Comparison of ENCODE assay signal across 22 mouse cellular contexts in genomic region chr11:55127937-55128336, GRCm38 (mm10). TPM values are rescaled to one million over a fixed set of nuclear protein-coding genes. Genes with fewer than 3 reads are reported as not detected.
DNase-seq lines count a peak whose midpoint lies in the region; ATAC-seq and TF ChIP-seq lines count a peak whose summit lies in the region.
"Had no signal": no experiment of that assay in that cellular context is flagged by ENCODE, and none has a peak within 500 bp of the region (broad histone marks: within the 10 kb centered on the region; RNA-seq: fewer than 3 reads in every experiment).

No protein-coding gene starts in this region.

- H3K79me2 ChIP-seq in myocyte (ENCODE audit: control insufficient read depth, insufficient read depth): no peaks in the 10 kb centered on the region

- no peak overlapping the region for H3K4me3 ChIP-seq in myocyte
- H3K4me3 ChIP-seq: forebrain, embryonic 15.5 days; heart, embryonic 12.5 days; limb, embryonic 15.5 days; midbrain, embryonic 12.5 days had no signal

- H3K36me3 ChIP-seq in myocyte (ENCODE audit: control insufficient read depth, insufficient read depth): no peaks in the 10 kb centered on the region
- H3K36me3 ChIP-seq: forebrain, embryonic 15.5 days; heart, embryonic 12.5 days; limb, embryonic 15.5 days; midbrain, embryonic 12.5 days had no signal

- H3K27me3 ChIP-seq in myocyte (ENCODE audit: control insufficient read depth, insufficient read depth, insufficient read length): no peaks in the 10 kb centered on the region
- H3K27me3 ChIP-seq: forebrain, embryonic 15.5 days; heart, embryonic 12.5 days; limb, embryonic 15.5 days; midbrain, embryonic 12.5 days had no signal

- H3K4me2 ChIP-seq in myocyte (ENCODE audit: low read depth): peak overlapping the region; percentile 16
- H3K4me2 ChIP-seq: forebrain, embryonic 15.5 days; heart, embryonic 12.5 days; limb, embryonic 15.5 days; midbrain, embryonic 12.5 days had no signal

- ATAC-seq in activated CD4-positive, CD25-positive, alpha-beta regulatory T cell, adult 4 months: no peak
- ATAC-seq: forebrain, embryonic 15.5 days; hindbrain, postnatal 0 days; liver, postnatal 0 days had no signal

- no peak overlapping the region for H3ac ChIP-seq in myocyte (ENCODE audit: control insufficient read depth, insufficient read length)

- DNase-seq in adrenal gland, adult (ENCODE audit: inconsistent age in 2 of 2, low spot score in 1 of 2): peak; percentile 68 to 86
- DNase-seq in adrenal gland, postnatal 25 days: no peak
- peak; percentile 6 for DNase-seq in left cerebral cortex, adult 11 months (ENCODE audit: low spot score)
- DNase-seq in left cerebral cortex, postnatal 36 days (ENCODE audit: low spot score in 2 of 2): no peak
- DNase-seq in NIH3T3 (ENCODE audit: low read depth): peak; percentile 6
- no peak for DNase-seq in gastrocnemius, postnatal 4 days (ENCODE audit: low spot score in 2 of 2)
- DNase-seq: cerebellum, adult 2 months; heart, postnatal 36 days; kidney, adult 8-10 months; liver, postnatal 0 days; thymus, adult 2 months had no signal

- intact Hi-C loops in left cerebral cortex, postnatal 36 days (cut with DNase I): no loop called here

- TF ChIP-seq POLR2A in myocyte (IDR thresholded peaks at IDR 0.05; ENCODE audit: insufficient read length, low read depth): no peak

TF ChIP-seq in myocyte, 11 proteins besides CTCF, POLR2A, EP300 and RAD21:
- TF ChIP-seq POLR2AphosphoS2 (IDR thresholded peaks at IDR 0.05; ENCODE audit: insufficient read length, low read depth) (no peak), MYOG (IDR thresholded peaks at IDR 0.05; ENCODE audit: control insufficient read depth in 1 of 3, insufficient read depth in 1 of 3, insufficient read length in 2 of 3, low read depth in 2 of 3) (no peak), REST (IDR thresholded peaks at IDR 0.05; ENCODE audit: insufficient read depth, insufficient read length) (no peak), USF1 (IDR thresholded peaks at IDR 0.05; ENCODE audit: low read depth) (no peak), MAX (IDR thresholded peaks at IDR 0.05; ENCODE audit: low read depth) (no peak), CEBPB (IDR thresholded peaks at IDR 0.05; ENCODE audit: insufficient read depth, poor library complexity, severe bottlenecking) (no peak), TCF12 (IDR thresholded peaks at IDR 0.05; ENCODE audit: insufficient read depth, poor library complexity, severe bottlenecking) (no peak), E2F4 (IDR thresholded peaks at IDR 0.05; ENCODE audit: insufficient read depth) (no peak), MYOD1 (IDR thresholded peaks at IDR 0.05; ENCODE audit: control insufficient read depth in 1 of 3, insufficient read length in 2 of 3, low read depth in 2 of 3) (no peak), SRF (IDR thresholded peaks at IDR 0.05; ENCODE audit: control insufficient read depth, insufficient read length, low read depth) (no peak), TCF3 (IDR thresholded peaks at IDR 0.05; ENCODE audit: insufficient read length, low read depth) (no peak)

RNA-seq across cellular contexts. Expression of gene Slc36a3, which starts 23.6 kb away (rescaled TPM):
- not detected in 2 replicates for total RNA-seq in adrenal gland, postnatal 25 days (2021)
- not detected for total RNA-seq in left cerebral cortex, postnatal 36 days (2021)
- polyA plus RNA-seq in myocyte (2012; fragmentation: generic; extraction: Trizol): not detected
- 1 to 10 TPM in 1 of 2 experiments, under 1 TPM in 1; 0.36 to 1.2 TPM for polyA plus RNA-seq in activated CD4-positive, CD25-positive, alpha-beta regulatory T cell, adult 4 months (2017; shearing (Covaris generic))
- not detected for total RNA-seq in gastrocnemius, postnatal 4 days (2021)
- total RNA-seq: heart, postnatal 36 days; hindbrain, postnatal 0 days; left cerebral cortex, adult 18-20 months had no signal
- polyA plus RNA-seq: cerebellum, adult 2 months; cortical plate, adult 2 months; embryonic facial prominence, embryonic 14.5 days; forebrain, embryonic 15.5 days; heart, embryonic 12.5 days; hindbrain, postnatal 0 days; limb, embryonic 15.5 days; liver, postnatal 0 days; midbrain, embryonic 12.5 days had no signal

RNA-seq across cellular contexts. Expression of gene Gm2a, which starts 30.0 kb away (rescaled TPM):
- total RNA-seq in adrenal gland, postnatal 25 days (2021): 211 and 223 TPM in 2 replicates
- total RNA-seq in left cerebral cortex, postnatal 36 days (2021): 10 to 100 TPM; 34.3 to 41.6 TPM
- 5.8 TPM for polyA plus RNA-seq in myocyte (2012; fragmentation: generic; extraction: Trizol)
- 100 to 1,000 TPM; 152 to 191 TPM for polyA plus RNA-seq in activated CD4-positive, CD25-positive, alpha-beta regulatory T cell, adult 4 months (2017; shearing (Covaris generic))
- 10 to 100 TPM; 15.4 to 15.8 TPM for total RNA-seq in gastrocnemius, postnatal 4 days (2021)

RNA-seq across cellular contexts. Expression of gene Ccdc69, which starts 50.0 kb away (rescaled TPM):
- 8.8 and 11.2 TPM in 2 replicates for total RNA-seq in adrenal gland, postnatal 25 days (2021)
- total RNA-seq in left cerebral cortex, postnatal 36 days (2021): under 1 TPM in 1 of 2 experiments, not detected in 1; 0.25 TPM
- polyA plus RNA-seq in myocyte (2012; fragmentation: generic; extraction: Trizol): 0.11 TPM
- polyA plus RNA-seq in activated CD4-positive, CD25-positive, alpha-beta regulatory T cell, adult 4 months (2017; shearing (Covaris generic)): 10 to 100 TPM; 78.6 to 85.9 TPM
- 10 to 100 TPM; 13.2 to 17.9 TPM for total RNA-seq in gastrocnemius, postnatal 4 days (2021)
- total RNA-seq: hindbrain, postnatal 0 days had no signal
- polyA plus RNA-seq: midbrain, embryonic 12.5 days had no signal

RNA-seq across cellular contexts. Expression of gene Slc36a2, which starts 56.9 kb away (rescaled TPM):
- total RNA-seq in adrenal gland, postnatal 25 days (2021): 58.3 and 78.2 TPM in 2 replicates
- total RNA-seq in left cerebral cortex, postnatal 36 days (2021): under 1 TPM; 0.20 to 0.32 TPM
- polyA plus RNA-seq in myocyte (2012; fragmentation: generic; extraction: Trizol): not detected
- polyA plus RNA-seq in activated CD4-positive, CD25-positive, alpha-beta regulatory T cell, adult 4 months (2017; shearing (Covaris generic)): under 1 TPM in 1 of 2 experiments, not detected in 1; 0.37 TPM
- 1 to 10 TPM; 4.2 to 5.6 TPM for total RNA-seq in gastrocnemius, postnatal 4 days (2021)
- polyA plus RNA-seq: forebrain, embryonic 15.5 days; macrophage; midbrain, embryonic 12.5 days had no signal

Comparison
In these comparisons a context has a peak if more than half of its experiments do, and no peak if none do; other contexts are left out.
1. DNase-seq: peak in adrenal gland, adult (2 of 2), left cerebral cortex, adult 11 months (single experiment) and NIH3T3 (single experiment); none in adrenal gland, postnatal 25 days (single experiment), left cerebral cortex, postnatal 36 days (0 of 2) and gastrocnemius, postnatal 4 days (0 of 2).